Mouse (Mus musculus): ENCODE measurements at regions not wholly inside any gene's neighbourhood (a gene's known extent, or its start where the extent isn't known, plus 50 kb on each side); places are given as distances from the start of the nearest gene placed in this dataset.

- no peak for ATAC-seq (ENCODE audit: low FRiP score, low read depth)
- WGBS, result 66% methylated on average over 5 of the region's 5 CpGs
- Histone ChIP-seq H3K4me3 (replicated peaks; ENCODE audit: low read length) (no peak overlapping the region), H3K9me3 (ENCODE audit: control insufficient read depth, low read length) (no peaks in the 10 kb centered on the region), H3K27me3 (ENCODE audit: control insufficient read depth, insufficient read depth, low read length) (0 out of 2 replicates have a peak, but pooled peaks cover 3% of the 10 kb centered on the region), H3K4me2 (replicated peaks; ENCODE audit: low read depth, low read length, severe bottlenecking) (no peak overlapping the region), H3K4me1 (ENCODE audit: control insufficient read depth, insufficient read depth, low read length) (no peaks in the 10 kb centered on the region), H3K27ac (replicated peaks; ENCODE audit: low read depth, low read length) (no peak overlapping the region), H3K36me3 (ENCODE audit: control insufficient read depth, insufficient read depth, low read length) (no peaks in the 10 kb centered on the region), H3K9ac (ENCODE audit: low read depth, low read length, severe bottlenecking) (no peak overlapping the region)
- DNase-seq (ENCODE audit: low spot score), result no peak
- TF ChIP-seq POLR2A (IDR thresholded peaks at IDR 0.05; ENCODE audit: borderline replicate concordance, extremely low read depth, insufficient read depth, insufficient read length), result no peak
Observed at GRCm38 (mm10) chr11:19073265-19073664, 54.5 kb upstream of the Meis1 start.

GRCm38 (mm10) chr11:19073887-19074564, 55.2 kb upstream of the Meis1 start:
- WGBS, result 68% methylated on average over 11 of the region's 11 CpGs
- ATAC-seq (ENCODE audit: low FRiP score, low read depth), result no peak

DNA sequence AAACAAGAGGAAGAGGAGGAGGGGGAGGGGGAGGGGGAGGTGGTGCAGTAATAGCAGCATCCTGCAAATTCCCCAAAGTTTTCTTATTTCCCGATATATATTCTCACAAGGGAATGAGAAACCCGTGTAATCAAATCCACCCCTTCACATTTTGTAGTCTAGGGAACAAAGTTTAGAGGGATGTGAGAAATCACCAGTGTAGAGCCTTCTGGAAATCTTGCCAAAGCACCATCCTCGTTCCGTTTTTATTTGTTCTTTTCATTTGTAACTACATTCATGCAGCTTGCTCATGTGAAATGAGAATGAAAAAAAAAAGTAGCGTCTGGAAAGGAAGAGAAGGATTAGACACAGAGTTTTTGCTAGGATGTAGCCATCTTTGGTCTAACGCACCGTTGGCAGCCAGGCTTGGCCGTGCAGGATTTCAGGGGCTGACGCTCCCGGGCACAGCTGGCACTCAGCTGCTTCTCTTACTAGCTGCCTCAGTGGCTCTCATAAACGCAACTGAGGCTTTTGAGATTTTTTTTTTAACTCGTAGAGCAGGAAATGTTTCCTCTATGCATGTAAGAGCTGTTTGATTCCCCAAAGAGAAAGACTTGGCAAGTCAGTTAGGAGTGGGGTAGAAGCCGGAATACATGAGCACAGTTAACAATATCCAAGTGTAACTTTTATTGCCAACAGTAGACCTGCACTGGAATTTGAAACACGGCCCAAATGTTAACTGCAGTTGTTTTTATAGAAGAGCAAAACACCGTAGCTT, 72.5 kb upstream of the Meis1 start:
- peak overlapping the region; percentile 7; the same call in 1 of the 2 replicates for H3K4me3 ChIP-seq (replicated peaks; ENCODE audit: low read length)
- H3K4me1 ChIP-seq (ENCODE audit: control insufficient read depth, insufficient read depth, low read length), result peaks cover 11% of the 10 kb centered on the region
- no peaks in the 10 kb centered on the region for H3K27me3 ChIP-seq (ENCODE audit: control insufficient read depth, insufficient read depth, low read length)
- ATAC-seq (ENCODE audit: low FRiP score, low read depth) (peak; percentile 47), DNase-seq (ENCODE audit: low spot score) (peak; percentile 71)
- no peak for TF ChIP-seq POLR2A (IDR thresholded peaks at IDR 0.05; ENCODE audit: borderline replicate concordance, extremely low read depth, insufficient read depth, insufficient read length)
- WGBS, result 30% methylated on average over 15 of the region's 15 CpGs
- peak overlapping the region; percentile 40 for H3K4me2 ChIP-seq (replicated peaks; ENCODE audit: low read depth, low read length, severe bottlenecking)
- no peak overlapping the region for H3K9ac ChIP-seq (ENCODE audit: low read depth, low read length, severe bottlenecking)
- H3K36me3 ChIP-seq (ENCODE audit: control insufficient read depth, insufficient read depth, low read length), result no peaks in the 10 kb centered on the region
- no peak overlapping the region; the same call in 1 of the 2 replicates for H3K27ac ChIP-seq (replicated peaks; ENCODE audit: low read depth, low read length)
- no peaks in the 10 kb centered on the region for H3K9me3 ChIP-seq (ENCODE audit: control insufficient read depth, low read length)

More at GRCm38 (mm10) chr11:19073887-19074564, 55.2 kb upstream of the Meis1 start:
- H3K4me2 ChIP-seq (replicated peaks; ENCODE audit: low read depth, low read length, severe bottlenecking), result no peak overlapping the region
- no peak for DNase-seq (ENCODE audit: low spot score)
- H3K36me3 ChIP-seq (ENCODE audit: control insufficient read depth, insufficient read depth, low read length), result no peaks in the 10 kb centered on the region
- no peaks in the 10 kb centered on the region for H3K27me3 ChIP-seq (ENCODE audit: control insufficient read depth, insufficient read depth, low read length)
- no peak for TF ChIP-seq POLR2A (IDR thresholded peaks at IDR 0.05; ENCODE audit: borderline replicate concordance, extremely low read depth, insufficient read depth, insufficient read length)
- H3K9ac ChIP-seq (ENCODE audit: low read depth, low read length, severe bottlenecking), result no peak overlapping the region
- H3K9me3 ChIP-seq (ENCODE audit: control insufficient read depth, low read length), result no peaks in the 10 kb centered on the region
- H3K27ac ChIP-seq (replicated peaks; ENCODE audit: low read depth, low read length), result no peak overlapping the region
- H3K4me1 ChIP-seq (ENCODE audit: control insufficient read depth, insufficient read depth, low read length), result no peaks in the 10 kb centered on the region
- H3K4me3 ChIP-seq (replicated peaks; ENCODE audit: low read length), result no peak overlapping the region

GRCm38 (mm10) chr11:19092967-19093745, 74.4 kb upstream of the Meis1 start:
- TF ChIP-seq POLR2A (IDR thresholded peaks at IDR 0.05; ENCODE audit: borderline replicate concordance, extremely low read depth, insufficient read depth, insufficient read length), result no peak
- no peak for DNase-seq (ENCODE audit: low spot score)
- 72% methylated on average over 9 of the region's 9 CpGs for WGBS
- H3K36me3 ChIP-seq (ENCODE audit: control insufficient read depth, insufficient read depth, low read length), result no peaks in the 10 kb centered on the region
- no peaks in the 10 kb centered on the region for H3K27me3 ChIP-seq (ENCODE audit: control insufficient read depth, insufficient read depth, low read length)
- H3K4me1 ChIP-seq (ENCODE audit: control insufficient read depth, insufficient read depth, low read length), result peaks cover 11% of the 10 kb centered on the region
- H3K9me3 ChIP-seq (ENCODE audit: control insufficient read depth, low read length), result no peaks in the 10 kb centered on the region
- no peak overlapping the region for H3K4me2 ChIP-seq (replicated peaks; ENCODE audit: low read depth, low read length, severe bottlenecking)
- no peak overlapping the region for H3K9ac ChIP-seq (ENCODE audit: low read depth, low read length, severe bottlenecking)
- H3K4me3 ChIP-seq (replicated peaks; ENCODE audit: low read length), result no peak overlapping the region
- H3K27ac ChIP-seq (replicated peaks; ENCODE audit: low read depth, low read length), result no peak overlapping the region
- ATAC-seq (ENCODE audit: low FRiP score, low read depth), result no peak

DNA sequence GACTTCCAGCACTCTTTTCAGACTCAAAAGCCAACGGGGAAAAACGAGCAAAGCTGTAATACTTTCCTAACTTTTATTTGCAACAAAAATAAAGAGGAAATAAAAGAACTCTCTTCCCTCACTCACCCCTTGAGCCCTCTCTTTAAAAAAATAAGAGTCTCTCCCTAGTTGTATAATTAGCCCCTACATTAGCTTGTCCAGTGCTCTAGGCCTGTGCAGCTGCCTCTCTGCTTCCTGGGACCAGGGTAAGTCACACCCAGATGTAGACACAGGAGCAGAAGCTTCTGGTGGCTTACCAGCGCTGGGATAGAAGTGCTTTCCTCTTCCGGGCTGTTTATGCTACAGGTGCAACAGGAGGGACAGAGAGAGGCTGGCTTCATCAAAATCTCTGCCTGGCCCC, 75.0 kb upstream of the Meis1 start:
- Histone ChIP-seq H3K4me1 (ENCODE audit: control insufficient read depth, insufficient read depth, low read length) (peaks cover 11% of the 10 kb centered on the region), H3K36me3 (ENCODE audit: control insufficient read depth, insufficient read depth, low read length) (no peaks in the 10 kb centered on the region), H3K4me3 (replicated peaks; ENCODE audit: low read length) (no peak overlapping the region), H3K4me2 (replicated peaks; ENCODE audit: low read depth, low read length, severe bottlenecking) (no peak overlapping the region), H3K9me3 (ENCODE audit: control insufficient read depth, low read length) (no peaks in the 10 kb centered on the region), H3K27ac (replicated peaks; ENCODE audit: low read depth, low read length) (no peak overlapping the region), H3K27me3 (ENCODE audit: control insufficient read depth, insufficient read depth, low read length) (no peaks in the 10 kb centered on the region), H3K9ac (ENCODE audit: low read depth, low read length, severe bottlenecking) (no peak overlapping the region)
- DNase-seq (ENCODE audit: low spot score), result no peak
- WGBS, result 63% methylated on average over 4 of the region's 4 CpGs
- no peak for ATAC-seq (ENCODE audit: low FRiP score, low read depth)
- no peak for TF ChIP-seq POLR2A (IDR thresholded peaks at IDR 0.05; ENCODE audit: borderline replicate concordance, extremely low read depth, insufficient read depth, insufficient read length)
